Mouse (Mus musculus) small intestine, adult 2 months (tissue): ENCODE data around the gene Tspyl4.

Experiments used
- CTCF ChIP-seq: fragments of 200-500 bp; IDR thresholded peaks from 2 replicates; pipeline ENCODE4 v1.5.1; 2012; ENCODE audit warnings: low read depth, mild to moderate bottlenecking, control low read depth, inconsistent platforms, low read length, moderate library complexity, mixed read lengths; ENCODE audit not compliant: insufficient replicate concordance, insufficient read length; ENCODE audit errors: extremely low read depth
- POLR2A ChIP-seq: fragments of 200-500 bp; IDR thresholded peaks from 2 replicates; pipeline ENCODE4 v1.6.1; 2012; ENCODE audit warnings: low read depth, mild to moderate bottlenecking, control low read depth, inconsistent platforms, low read length, moderate library complexity

GRCm38 (mm10) chr10:34309915-34310685 lies 12.9 kb downstream of the Tspyl4 start:
- TF ChIP-seq CTCF (no peak), POLR2A (no peak)
